Mouse (Mus musculus) hindbrain, embryonic 15.5 days (tissue): ENCODE measurements at regions not wholly inside any gene's neighbourhood (a gene's known extent, or its start where the extent isn't known, plus 50 kb on each side); places are given as distances from the start of the nearest gene placed in this dataset.

Experiments used
- ATAC-seq: fragments of 200-750 bp; cut with Nextera tagmentation; 2 replicates; pipeline ENCODE4 v1.8.0; 2017; ENCODE audit warnings: low read depth, moderate number of reproducible peaks, moderate TSS enrichment; ENCODE audit not compliant: low FRiP score
- H3K27ac ChIP-seq: fragments of 300-500 bp; sonication (generic); replicated peaks from 2 replicates; pipeline ENCODE4 v1.5.1; 2015; ENCODE audit warnings: mild to moderate bottlenecking, inconsistent platforms
- H3K27me3 ChIP-seq: fragments of 300-500 bp; sonication (generic); 2 replicates; pipeline ENCODE4 v1.6.1; 2015; ENCODE audit warnings: control low read depth, inconsistent platforms
- H3K36me3 ChIP-seq: fragments of 300-500 bp; sonication (generic); 2 replicates; pipeline ENCODE4 v1.6.1; 2015; ENCODE audit warnings: control low read depth, inconsistent platforms
- H3K4me1 ChIP-seq: fragments of 300-500 bp; sonication (generic); replicated peaks from 2 replicates; pipeline ENCODE4 v1.6.1; 2015; ENCODE audit warnings: control low read depth, inconsistent platforms
- H3K4me2 ChIP-seq: fragments of 300-500 bp; sonication (generic); 2 replicates; pipeline ENCODE4 v1.6.1; 2015; ENCODE audit warnings: moderate library complexity, mild to moderate bottlenecking, inconsistent platforms
- H3K4me3 ChIP-seq: fragments of 300-500 bp; sonication (generic); 2 replicates; pipeline ENCODE4 v1.5.1; 2015; ENCODE audit warnings: mild to moderate bottlenecking, inconsistent platforms
- H3K9ac ChIP-seq: fragments of 300-500 bp; sonication (generic); 2 replicates; pipeline ENCODE4 v1.6.1; 2015; ENCODE audit warnings: inconsistent platforms
- H3K9me3 ChIP-seq: fragments of 300-500 bp; sonication (generic); 2 replicates; pipeline ENCODE4 v1.6.1; 2016; ENCODE audit warnings: control low read depth, inconsistent platforms
- WGBS: fragments of 180-500 bp; shearing (Covaris S2); methylation state at CpG from one replicate; pipeline ENCODE4 v1.1.7; 2015; 5-methylcytosine and 5-hydroxymethylcytosine counted together

DNA sequence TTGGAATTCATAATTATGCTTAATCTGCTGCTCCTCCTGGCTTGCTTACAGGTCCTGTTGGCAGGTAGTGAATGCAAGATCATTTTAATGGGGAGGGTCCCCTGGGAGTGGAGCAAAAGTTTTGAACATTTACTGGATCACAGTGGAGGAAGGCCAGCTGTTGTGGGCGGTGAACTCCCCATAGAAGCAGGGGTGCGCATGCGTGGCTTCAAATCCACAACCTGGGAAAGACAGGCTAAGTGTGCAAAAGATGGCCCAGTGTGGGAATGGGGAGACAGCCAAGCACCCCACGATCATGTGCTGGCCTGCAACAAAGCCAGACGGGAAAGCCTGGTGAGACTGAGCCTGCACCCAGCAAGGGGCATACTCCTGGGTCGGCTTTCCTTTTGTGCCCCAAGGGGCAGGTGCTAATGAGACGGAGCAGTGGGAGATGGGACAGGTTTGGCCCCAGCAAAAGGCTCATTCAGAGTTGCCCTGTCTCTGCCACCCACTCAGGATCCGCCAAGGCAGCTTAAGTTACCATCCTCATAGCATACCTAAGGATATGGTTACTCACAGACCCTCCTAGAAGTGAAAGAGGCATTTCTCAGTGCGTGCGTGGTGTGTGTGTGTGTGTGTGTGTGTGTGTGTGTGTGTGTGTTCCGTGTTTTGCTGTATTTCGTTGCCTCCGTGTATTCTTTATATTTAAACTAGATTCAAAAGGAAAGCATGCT is 412.3 kb downstream of the Epha4 start:
- Histone ChIP-seq H3K4me2 (no peak overlapping the region), H3K9me3 (no peaks in the 10 kb centered on the region), H3K27me3 (no peaks in the 10 kb centered on the region), H3K4me1 (peaks cover 8% of the 10 kb centered on the region; the same call in 1 of the 2 replicates), H3K4me3 (no peak overlapping the region), H3K27ac (no peak overlapping the region), H3K36me3 (no peaks in the 10 kb centered on the region), H3K9ac (no peak overlapping the region)
- no peak for ATAC-seq
- WGBS, result 44% methylated on average over 13 of the region's 13 CpGs

DNA sequence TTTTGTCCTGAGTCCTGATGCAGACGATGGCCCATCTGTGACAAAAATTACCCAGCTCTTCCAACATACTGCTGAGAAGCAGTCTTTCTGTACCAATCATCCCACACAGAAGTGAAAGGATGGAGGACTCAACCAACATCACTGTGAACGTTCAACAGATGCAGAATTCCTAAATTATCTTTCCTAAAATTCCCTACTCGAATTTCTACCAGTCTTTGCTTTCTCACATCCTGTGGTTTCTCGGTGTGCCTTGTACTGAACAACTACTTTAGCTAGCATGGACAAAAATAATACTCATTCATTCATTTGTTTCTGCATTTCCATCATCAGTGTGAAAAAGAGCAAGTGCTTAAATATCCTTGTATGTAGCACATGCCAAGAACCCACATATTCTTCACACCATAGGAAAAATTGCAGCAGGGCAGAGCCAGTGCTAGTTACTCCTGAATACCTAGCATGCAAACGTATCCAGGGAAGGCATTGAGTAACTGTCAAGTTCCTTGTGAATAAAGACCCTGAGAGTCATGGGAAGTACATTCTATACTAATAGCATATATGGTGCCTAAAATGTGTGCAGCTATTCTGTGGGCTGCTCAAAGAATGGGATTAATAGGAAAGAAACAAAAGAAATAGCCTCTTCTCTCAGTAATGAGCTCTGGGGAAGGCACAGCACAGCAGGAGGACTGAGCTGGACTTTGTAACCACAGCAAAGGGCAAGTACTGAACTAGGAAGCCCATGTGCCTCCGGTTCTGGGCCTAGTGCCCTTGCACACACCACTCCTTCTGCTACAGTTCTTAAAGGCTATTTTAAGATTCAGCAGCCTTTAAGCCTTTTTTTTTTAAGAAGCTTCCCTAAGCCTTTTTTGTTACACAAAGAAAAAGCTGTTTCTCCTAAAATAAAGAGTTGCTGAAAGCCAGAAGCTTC is 404.8 kb downstream of the Epha4 start:
- Histone ChIP-seq H3K9me3 (no peaks in the 10 kb centered on the region), H3K36me3 (no peaks in the 10 kb centered on the region), H3K27ac (no peak overlapping the region), H3K4me1 (no peaks in the 10 kb centered on the region), H3K4me3 (no peak overlapping the region), H3K27me3 (no peaks in the 10 kb centered on the region), H3K9ac (no peak overlapping the region), H3K4me2 (no peak overlapping the region)
- 73% methylated on average over 6 of the region's 6 CpGs for WGBS
- ATAC-seq, result no peak

DNA sequence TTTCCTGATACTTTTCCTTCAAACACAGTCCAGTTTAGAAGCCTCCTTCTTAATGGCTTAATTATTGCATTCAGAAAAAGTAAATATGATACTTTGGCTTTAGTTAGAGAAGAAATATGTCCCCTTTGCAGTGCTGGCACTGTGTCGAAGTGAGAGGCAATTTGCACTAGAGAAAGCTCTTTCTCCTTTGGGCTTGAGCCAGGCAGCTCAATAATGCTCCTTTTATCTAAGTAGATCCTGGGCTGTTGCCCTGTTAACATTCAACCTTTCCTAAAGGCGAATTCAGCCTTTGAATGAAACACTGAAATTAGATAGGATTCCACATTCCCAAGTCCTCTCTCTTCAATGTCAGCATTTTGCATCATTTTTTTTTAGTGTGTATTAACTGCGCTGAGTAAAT is 386.5 kb downstream of the Epha4 start:
- Histone ChIP-seq H3K9ac (no peak overlapping the region), H3K4me3 (no peak overlapping the region), H3K27me3 (no peaks in the 10 kb centered on the region), H3K4me1 (no peaks in the 10 kb centered on the region), H3K36me3 (no peaks in the 10 kb centered on the region), H3K4me2 (no peak overlapping the region), H3K9me3 (no peaks in the 10 kb centered on the region), H3K27ac (no peak overlapping the region)
- no peak for ATAC-seq
- 56% methylated on average over 3 of the region's 3 CpGs for WGBS

DNA sequence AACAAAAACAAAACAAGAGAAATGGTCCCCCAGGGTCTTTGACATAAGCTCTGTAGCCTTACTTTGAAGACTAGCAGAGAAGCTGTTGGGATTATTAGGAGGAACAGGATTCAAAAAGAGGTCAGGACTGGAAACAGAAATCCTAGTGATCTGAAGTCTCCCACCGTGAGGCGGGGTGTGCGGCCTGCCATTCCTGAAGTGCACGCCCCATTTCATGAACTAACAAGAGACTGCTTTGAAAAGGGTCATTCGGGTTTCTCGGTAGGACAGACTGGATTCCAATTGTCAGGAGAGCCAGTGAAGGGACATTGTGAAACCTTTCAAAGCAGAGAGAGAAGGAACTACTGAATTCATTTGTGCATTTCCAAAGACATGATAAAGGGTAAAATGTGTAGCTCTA is 377.2 kb downstream of the Epha4 start:
- H3K9ac ChIP-seq, result no peak overlapping the region
- WGBS, result 12% methylated on average over 6 of the region's 6 CpGs
- no peak overlapping the region for H3K4me3 ChIP-seq
- no peak overlapping the region for H3K27ac ChIP-seq
- no peaks in the 10 kb centered on the region for H3K27me3 ChIP-seq
- H3K9me3 ChIP-seq, result no peaks in the 10 kb centered on the region
- no peaks in the 10 kb centered on the region for H3K36me3 ChIP-seq
- no peak for ATAC-seq
- H3K4me1 ChIP-seq, result no peaks in the 10 kb centered on the region
- H3K4me2 ChIP-seq, result no peak overlapping the region

DNA sequence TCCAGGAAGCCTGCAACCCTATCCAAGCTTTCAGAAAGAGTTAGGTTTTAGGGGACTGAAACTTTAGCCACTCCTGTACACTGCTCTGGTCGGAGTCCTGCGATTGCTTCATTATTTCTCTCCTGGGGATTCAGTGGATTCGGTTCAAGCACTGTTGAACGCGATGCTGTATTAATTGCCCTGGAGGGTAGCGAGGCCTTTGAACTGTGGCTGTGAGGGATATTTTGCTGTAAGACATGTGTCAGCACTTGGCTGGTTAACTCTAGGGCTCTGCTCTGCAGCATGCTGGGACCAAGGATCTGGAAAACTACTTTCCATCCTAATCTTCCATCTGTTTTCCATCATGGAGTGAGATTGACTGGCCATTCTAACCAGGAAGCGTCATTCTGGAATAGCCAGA is 374.0 kb downstream of the Epha4 start:
- WGBS, result 46% methylated on average over 7 of the region's 7 CpGs
- no peak overlapping the region for H3K9ac ChIP-seq
- no peaks in the 10 kb centered on the region for H3K36me3 ChIP-seq
- no peaks in the 10 kb centered on the region for H3K4me1 ChIP-seq
- H3K4me2 ChIP-seq, result no peak overlapping the region
- no peak overlapping the region for H3K4me3 ChIP-seq
- ATAC-seq, result no peak
- no peak overlapping the region for H3K27ac ChIP-seq
- no peaks in the 10 kb centered on the region for H3K27me3 ChIP-seq
- no peaks in the 10 kb centered on the region for H3K9me3 ChIP-seq

DNA sequence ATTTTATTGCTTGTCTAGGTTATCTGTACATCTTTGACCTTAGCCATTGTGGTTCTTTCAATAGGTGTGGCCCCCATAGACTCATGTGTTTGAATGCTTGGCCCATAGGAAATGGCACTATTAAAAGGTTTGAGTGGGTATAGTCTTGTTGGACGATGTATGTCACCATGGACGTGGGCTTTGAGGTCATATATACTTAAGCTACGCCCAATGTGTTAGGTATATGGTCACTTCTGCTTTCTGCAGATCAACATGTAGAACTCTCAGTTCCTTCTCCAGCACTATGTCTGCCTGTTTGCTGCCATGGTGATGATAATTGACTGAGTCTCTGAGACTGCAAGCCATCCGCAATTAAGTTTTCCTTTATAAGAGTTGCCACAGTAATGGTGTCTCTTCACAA is 366.8 kb downstream of the Epha4 start:
- no peak overlapping the region for H3K4me3 ChIP-seq
- no peak overlapping the region for H3K4me2 ChIP-seq
- no peaks in the 10 kb centered on the region for H3K9me3 ChIP-seq
- H3K4me1 ChIP-seq, result no peaks in the 10 kb centered on the region
- WGBS, result 98% methylated on average over 4 of the region's 4 CpGs
- ATAC-seq, result no peak
- H3K27me3 ChIP-seq, result no peaks in the 10 kb centered on the region
- no peak overlapping the region for H3K27ac ChIP-seq
- H3K36me3 ChIP-seq, result no peaks in the 10 kb centered on the region
- no peak overlapping the region for H3K9ac ChIP-seq

DNA sequence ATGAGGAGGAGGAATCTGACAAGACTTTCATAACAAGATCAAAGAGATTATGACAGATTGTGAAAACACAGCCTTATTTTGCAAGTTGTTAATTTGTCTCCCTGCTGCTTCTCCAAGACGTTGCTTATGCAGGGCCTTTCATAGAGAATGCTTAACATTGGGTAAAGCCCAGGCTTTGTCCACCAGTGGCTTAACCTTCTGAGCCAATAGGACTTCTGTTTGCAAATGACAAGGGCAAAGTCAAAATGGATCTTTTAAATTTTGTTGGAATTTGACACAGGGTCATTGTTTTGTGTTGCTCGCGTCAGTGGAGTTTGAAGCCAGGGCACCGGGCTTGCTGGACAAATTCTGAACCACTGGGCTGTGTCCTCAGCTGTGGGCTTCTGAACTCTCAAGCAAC is 346.6 kb downstream of the Epha4 start:
- no peak overlapping the region for H3K4me2 ChIP-seq
- no peak overlapping the region for H3K4me3 ChIP-seq
- ATAC-seq, result no peak
- 72% methylated on average over 4 of the region's 4 CpGs for WGBS
- H3K27ac ChIP-seq, result no peak overlapping the region
- no peaks in the 10 kb centered on the region for H3K27me3 ChIP-seq
- no peak overlapping the region for H3K9ac ChIP-seq
- H3K4me1 ChIP-seq, result no peaks in the 10 kb centered on the region
- no peaks in the 10 kb centered on the region for H3K36me3 ChIP-seq
- H3K9me3 ChIP-seq, result no peaks in the 10 kb centered on the region

DNA sequence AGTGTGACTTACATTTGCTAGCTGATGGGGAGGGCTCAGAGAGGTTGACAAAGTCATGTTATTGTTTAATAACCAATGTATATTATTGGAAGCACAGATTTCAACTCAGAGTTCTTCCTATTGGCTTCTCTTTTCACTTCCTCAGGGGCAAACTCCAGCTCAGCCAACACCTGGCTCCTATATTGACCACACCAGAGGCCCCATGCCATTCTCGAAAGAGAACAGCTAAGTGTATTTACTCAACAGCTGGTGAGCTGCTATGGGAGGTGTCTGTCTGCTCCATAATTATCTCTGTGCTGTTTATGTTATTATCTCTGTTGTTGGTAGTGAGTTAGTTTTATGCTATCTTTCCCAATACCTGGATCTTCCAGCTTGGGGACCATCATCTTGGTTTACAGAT is 342.4 kb downstream of the Epha4 start:
- H3K4me3 ChIP-seq, result no peak overlapping the region
- H3K9me3 ChIP-seq, result no peaks in the 10 kb centered on the region
- 87% methylated on average over 1 of the region's 1 CpGs for whole genome bisulfite sequencing
- ATAC-seq, result no peak
- H3K36me3 ChIP-seq, result no peaks in the 10 kb centered on the region
- no peak overlapping the region for H3K4me2 ChIP-seq
- H3K9ac ChIP-seq, result no peak overlapping the region
- no peak overlapping the region for H3K27ac ChIP-seq
- H3K4me1 ChIP-seq, result no peaks in the 10 kb centered on the region
- H3K27me3 ChIP-seq, result no peaks in the 10 kb centered on the region

DNA sequence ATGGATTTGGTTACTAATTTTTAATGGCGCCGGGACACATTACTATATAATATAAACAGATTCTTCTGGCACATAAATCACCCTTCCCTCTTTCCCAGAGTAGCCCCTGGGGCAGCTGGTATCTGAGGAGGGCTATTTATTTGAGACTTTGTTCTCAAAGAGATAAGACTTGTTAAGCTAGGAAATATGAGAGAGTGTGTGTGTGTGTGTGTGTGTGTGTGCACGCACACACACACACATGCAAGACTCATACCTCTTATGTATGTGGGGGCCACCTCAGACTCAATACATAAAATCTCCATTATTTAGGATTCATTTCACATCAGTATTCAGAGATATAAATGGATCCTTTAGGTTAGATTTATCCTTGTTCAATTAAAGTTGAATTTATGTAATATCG is 340.1 kb downstream of the Epha4 start:
- H3K4me1 ChIP-seq, result no peaks in the 10 kb centered on the region
- no peaks in the 10 kb centered on the region for H3K27me3 ChIP-seq
- no peak overlapping the region for H3K4me2 ChIP-seq
- no peak for ATAC-seq
- no peaks in the 10 kb centered on the region for H3K36me3 ChIP-seq
- H3K9ac ChIP-seq, result no peak overlapping the region
- H3K27ac ChIP-seq, result no peak overlapping the region
- WGBS, result 88% methylated on average over 4 of the region's 4 CpGs
- H3K9me3 ChIP-seq, result no peaks in the 10 kb centered on the region
- no peak overlapping the region for H3K4me3 ChIP-seq

DNA sequence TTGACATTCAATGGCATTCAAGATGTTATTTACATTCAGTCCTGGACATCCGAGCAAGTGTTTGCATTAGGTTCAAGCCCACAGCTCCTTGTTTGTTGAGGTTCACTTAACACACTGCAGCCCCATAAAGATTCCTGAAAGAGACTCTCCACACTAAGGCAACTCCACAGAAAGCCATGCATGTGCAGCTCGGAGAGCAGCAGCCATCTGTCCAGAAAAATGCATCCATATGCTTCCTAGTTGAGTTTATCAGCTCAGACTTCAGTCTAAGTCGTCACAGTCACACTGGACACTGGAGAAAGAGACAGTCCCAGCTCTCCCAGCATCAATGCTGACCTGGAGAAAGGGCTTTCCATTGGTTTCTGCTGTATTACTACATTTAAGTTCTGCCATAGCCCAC is 339.7 kb downstream of the Epha4 start:
- Histone ChIP-seq H3K9ac (no peak overlapping the region), H3K4me2 (no peak overlapping the region)

DNA sequence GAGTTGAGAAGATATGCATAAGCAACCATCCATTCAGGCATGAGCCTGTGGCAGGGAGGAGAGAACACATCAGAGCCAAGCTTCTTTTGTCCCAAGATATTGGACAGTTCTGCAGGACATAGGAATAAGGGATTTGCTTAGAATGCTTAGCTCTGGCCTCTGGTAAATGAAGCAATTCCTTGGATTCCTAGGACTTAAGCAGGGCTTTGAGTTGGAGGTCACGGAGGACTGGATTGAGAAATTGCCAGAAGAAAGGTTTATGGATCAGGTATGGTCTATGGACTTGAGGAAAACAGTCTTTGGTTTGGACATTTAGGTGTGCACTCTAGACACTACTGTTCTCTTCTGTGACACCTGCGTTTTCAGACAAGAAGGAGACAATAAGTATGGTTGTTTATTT is 338.4 kb downstream of the Epha4 start:
- H3K4me1 ChIP-seq, result no peaks in the 10 kb centered on the region
- no peak for ATAC-seq
- H3K27ac ChIP-seq, result no peak overlapping the region
- H3K36me3 ChIP-seq, result no peaks in the 10 kb centered on the region
- no peak overlapping the region for H3K4me2 ChIP-seq
- no peak overlapping the region for H3K9ac ChIP-seq
- no peaks in the 10 kb centered on the region for H3K9me3 ChIP-seq
- H3K4me3 ChIP-seq, result no peak overlapping the region
- H3K27me3 ChIP-seq, result no peaks in the 10 kb centered on the region
- WGBS, result 89% methylated on average over 2 of the region's 2 CpGs

More for the DNA sequence above, 339.7 kb downstream of the Epha4 start:
- Histone ChIP-seq H3K27ac (no peak overlapping the region), H3K4me3 (no peak overlapping the region), H3K36me3 (no peaks in the 10 kb centered on the region), H3K9me3 (no peaks in the 10 kb centered on the region), H3K4me1 (no peaks in the 10 kb centered on the region), H3K27me3 (no peaks in the 10 kb centered on the region)
- 68% methylated on average over 3 of the region's 3 CpGs for WGBS
- ATAC-seq, result no peak

DNA sequence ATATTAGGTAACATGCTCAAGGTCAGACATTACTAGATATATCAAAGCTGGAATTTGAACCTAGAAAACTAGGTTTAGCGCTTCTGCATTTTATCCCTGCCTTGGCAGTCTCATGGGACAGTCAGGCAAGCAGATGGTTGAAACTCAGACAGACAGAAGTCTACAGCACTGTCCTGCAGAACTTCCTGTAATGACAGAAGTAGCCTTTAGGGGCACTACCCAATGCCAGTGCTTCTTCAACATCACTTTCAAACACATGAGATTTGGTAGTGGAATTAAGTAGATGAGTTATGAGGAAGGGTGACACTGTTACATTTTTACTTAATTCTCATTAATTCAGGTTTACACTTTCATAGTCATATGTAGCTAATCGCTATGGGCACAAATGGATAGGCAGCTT is 330.9 kb downstream of the Epha4 start:
- Histone ChIP-seq H3K9ac (no peak overlapping the region), H3K4me2 (no peak overlapping the region), H3K36me3 (no peaks in the 10 kb centered on the region), H3K4me1 (no peaks in the 10 kb centered on the region), H3K9me3 (no peaks in the 10 kb centered on the region), H3K27me3 (no peaks in the 10 kb centered on the region; the same call in 1 of the 2 replicates), H3K4me3 (no peak overlapping the region), H3K27ac (no peak overlapping the region)
- 85% methylated on average over 2 of the region's 2 CpGs for WGBS
- ATAC-seq, result no peak
